Mouse (Mus musculus) MEL (cell line): ENCODE data around the gene Chst13. TPM values are rescaled to one million over a fixed set of nuclear protein-coding genes. Genes with fewer than 3 reads are reported as not detected.

Experiments used
- DNase-seq: peaks from one replicate; pipeline ENCODE4 v3.0.0; 2011; ENCODE audit warnings: low read depth, low spot score
- H3K27ac ChIP-seq: 2 replicates; pipeline ENCODE4 v1.5.1; 2012; ENCODE audit warnings: low read depth, mild to moderate bottlenecking, control low read depth, low read length, moderate library complexity; ENCODE audit not compliant: control insufficient read depth
- H3K27me3 ChIP-seq, 2 experiments: fragments of 150-350 bp in 1 of 2; sonication (generic) in 1 of 2; 2 replicates each; pipeline ENCODE4 v1.6.1; 2012; ENCODE audit warnings: low read length in 2 of 2, mild to moderate bottlenecking in 2 of 2, improper control_type of control experiment in 1 of 2, moderate library complexity in 1 of 2; ENCODE audit not compliant: insufficient read depth in 2 of 2, control insufficient read depth in 1 of 2
- H3K36me3 ChIP-seq, 2 experiments: 2 replicates each; pipeline ENCODE4 v1.6.1; 2012 to 2014; ENCODE audit warnings: low read length in 2 of 2, improper control_type of control experiment in 1 of 2, inconsistent platforms in 1 of 2, mild to moderate bottlenecking in 1 of 2; ENCODE audit not compliant: insufficient read depth in 2 of 2, control insufficient read depth in 1 of 2
- H3K4me1 ChIP-seq, 2 experiments: fragments of 150-350 bp in 1 of 2; sonication (generic) in 1 of 2; 2 replicates each; pipeline ENCODE4 v1.6.1; 2012; ENCODE audit warnings: low read length in 2 of 2, improper control_type of control experiment in 1 of 2, mild to moderate bottlenecking in 1 of 2; ENCODE audit not compliant: insufficient read depth in 2 of 2, control insufficient read depth in 1 of 2
- H3K4me3 ChIP-seq, 2 experiments: fragments of 150-350 bp in 1 of 2; sonication (generic) in 1 of 2; 2 replicates each; pipeline ENCODE4 v1.5.1; 2012; ENCODE audit warnings: low read depth in 2 of 2, low read length in 2 of 2, mild to moderate bottlenecking in 2 of 2, moderate library complexity in 2 of 2, control low read depth in 1 of 2, improper control_type of control experiment in 1 of 2; ENCODE audit not compliant: control insufficient read depth in 1 of 2, insufficient read depth in 1 of 2
- H3K79me2 ChIP-seq: 2 replicates; pipeline ENCODE4 v1.6.1; 2012; ENCODE audit warnings: mild to moderate bottlenecking, low read length, moderate library complexity; ENCODE audit not compliant: control insufficient read depth, poor library complexity, insufficient read depth
- H3K9ac ChIP-seq: 2 replicates; pipeline ENCODE4 v1.6.1; 2012; ENCODE audit warnings: low read depth, mild to moderate bottlenecking, control low read depth, low read length, moderate library complexity; ENCODE audit not compliant: control insufficient read depth, poor library complexity, severe bottlenecking
- H3K9me3 ChIP-seq: fragments of 150-350 bp; sonication (generic); replicated peaks from 2 replicates; pipeline ENCODE4 v1.6.1; 2012; ENCODE audit warnings: mild to moderate bottlenecking, low read length, improper control_type of control experiment, moderate library complexity; ENCODE audit not compliant: insufficient read depth
- CHD2 ChIP-seq: IDR thresholded peaks from 2 replicates; pipeline ENCODE4 v1.6.1; 2011; ENCODE audit warnings: low read length, improper control_type of control experiment
- ELF1 ChIP-seq: IDR thresholded peaks from 2 replicates; pipeline ENCODE4 v1.6.1; 2014; ENCODE audit warnings: low read depth, mild to moderate bottlenecking, inconsistent platforms, low read length, improper control_type of control experiment, moderate library complexity
- GABPA ChIP-seq: IDR thresholded peaks from 2 replicates; pipeline ENCODE4 v1.6.1; 2012; ENCODE audit warnings: low read depth, mild to moderate bottlenecking, inconsistent platforms, low read length, improper control_type of control experiment, moderate library complexity
- GATA1 ChIP-seq: IDR thresholded peaks from 2 replicates; pipeline ENCODE4 v1.6.1; 2011; ENCODE audit warnings: low read depth, low read length, improper control_type of control experiment
- JUND ChIP-seq: IDR thresholded peaks from 2 replicates; pipeline ENCODE4 v1.6.1; 2011; ENCODE audit warnings: low read depth, mild to moderate bottlenecking, improper control_type of control experiment, low read length
- KAT2A ChIP-seq: conservative IDR thresholded peaks from 2 replicates; pipeline ENCODE4 v1.6.1; 2012; ENCODE audit warnings: low read depth, low read length, improper control_type of control experiment, inconsistent platforms
- MAX ChIP-seq: IDR thresholded peaks from 2 replicates; pipeline ENCODE4 v1.6.1; 2011; ENCODE audit warnings: low read length, improper control_type of control experiment
- MAZ ChIP-seq: IDR thresholded peaks from 2 replicates; pipeline ENCODE4 v1.6.1; 2012; ENCODE audit warnings: low read depth, mild to moderate bottlenecking, inconsistent platforms, low read length, improper control_type of control experiment
- MYB ChIP-seq: IDR thresholded peaks from 2 replicates; pipeline ENCODE4 v1.6.1; 2011; ENCODE audit warnings: mild to moderate bottlenecking, low read depth, low read length, improper control_type of control experiment
- MYC ChIP-seq: IDR thresholded peaks from 2 replicates; pipeline ENCODE4 v1.6.1; 2011; ENCODE audit warnings: low read depth, mild to moderate bottlenecking, low read length, improper control_type of control experiment, moderate library complexity
- NELFE ChIP-seq: IDR thresholded peaks from 2 replicates; pipeline ENCODE4 v1.6.1; 2011; ENCODE audit warnings: low read depth, low read length, improper control_type of control experiment
- NRF1 ChIP-seq: IDR thresholded peaks from 2 replicates; pipeline ENCODE4 v1.6.1; 2014; ENCODE audit warnings: low read depth, mild to moderate bottlenecking, inconsistent platforms, low read length, improper control_type of control experiment, moderate library complexity; ENCODE audit not compliant: poor library complexity, insufficient read depth, severe bottlenecking
- POLR2A ChIP-seq, 2 experiments: IDR thresholded peaks; 2 replicates each; pipeline ENCODE4 v1.6.1; 2011 to 2012; ENCODE audit warnings: low read length in 2 of 2, mild to moderate bottlenecking in 2 of 2, control low read depth in 1 of 2, improper control_type of control experiment in 1 of 2, low read depth in 1 of 2, moderate library complexity in 1 of 2; ENCODE audit not compliant: control insufficient read depth in 1 of 2, insufficient read depth in 1 of 2, poor library complexity in 1 of 2
- POLR2AphosphoS2 ChIP-seq: IDR thresholded peaks from 2 replicates; pipeline ENCODE4 v1.6.1; 2011; ENCODE audit warnings: low read length, improper control_type of control experiment
- POLR2AphosphoS5 ChIP-seq: IDR thresholded peaks from 2 replicates; pipeline ENCODE4 v1.6.1; 2012; ENCODE audit warnings: low read depth, borderline replicate concordance, mild to moderate bottlenecking, inconsistent platforms, low read length, moderate library complexity, mixed read lengths
- SIN3A ChIP-seq: IDR thresholded peaks from 2 replicates; pipeline ENCODE4 v1.6.1; 2012; ENCODE audit warnings: low read length, improper control_type of control experiment, inconsistent platforms
- SMC3 ChIP-seq: IDR thresholded peaks from 2 replicates; pipeline ENCODE4 v1.6.1; 2011; ENCODE audit warnings: low read depth, low read length, improper control_type of control experiment
- TAL1 ChIP-seq: IDR thresholded peaks from 2 replicates; pipeline ENCODE4 v1.6.1; 2012; ENCODE audit warnings: mild to moderate bottlenecking, inconsistent platforms, low read length, moderate library complexity, mixed read lengths
- USF1 ChIP-seq: IDR thresholded peaks from 2 replicates; pipeline ENCODE4 v1.6.1; 2014; ENCODE audit warnings: low read depth, mild to moderate bottlenecking, inconsistent platforms, low read length, improper control_type of control experiment, moderate library complexity
- ZC3H11A ChIP-seq: IDR thresholded peaks from 2 replicates; pipeline ENCODE4 v1.6.1; 2012; ENCODE audit warnings: low read depth, mild to moderate bottlenecking, inconsistent platforms, low read length, improper control_type of control experiment
- ZKSCAN1 ChIP-seq: IDR thresholded peaks from 2 replicates; pipeline ENCODE4 v1.6.1; 2012; ENCODE audit warnings: low read depth, mild to moderate bottlenecking, inconsistent platforms, low read length, improper control_type of control experiment, moderate library complexity
- ZMIZ1 ChIP-seq: IDR thresholded peaks from 2 replicates; pipeline ENCODE4 v1.6.1; 2012; ENCODE audit warnings: low read depth, mild to moderate bottlenecking, inconsistent platforms, low read length, improper control_type of control experiment, moderate library complexity
- polyA plus RNA-seq, 2 experiments: library from polyadenylated mRNA; stranded (reverse) in 1 of 2; unstranded in 1 of 2; fragments of >175 nt in 1 of 2; fragments of >200 nt in 1 of 2; gene quantifications; 2 replicates each; pipeline versions ENCODE4 v1.2.1 to v1.2.4; 2012; ENCODE audit warnings: low replicate concordance in 2 of 2, low read depth in 1 of 2; ENCODE audit not compliant: insufficient read length in 2 of 2, insufficient read depth in 1 of 2, missing spikeins in 1 of 2
- total RNA-seq: library from RNA; depleted of rRNA; stranded (reverse); fragments of 300-350 nt; gene quantifications from 2 replicates; pipeline ENCODE4 v1.2.3, GENCODE M21; 2012

The Chst13 gene
- total and polyA plus RNA-seq, 3 experiments: not detected

DNA sequence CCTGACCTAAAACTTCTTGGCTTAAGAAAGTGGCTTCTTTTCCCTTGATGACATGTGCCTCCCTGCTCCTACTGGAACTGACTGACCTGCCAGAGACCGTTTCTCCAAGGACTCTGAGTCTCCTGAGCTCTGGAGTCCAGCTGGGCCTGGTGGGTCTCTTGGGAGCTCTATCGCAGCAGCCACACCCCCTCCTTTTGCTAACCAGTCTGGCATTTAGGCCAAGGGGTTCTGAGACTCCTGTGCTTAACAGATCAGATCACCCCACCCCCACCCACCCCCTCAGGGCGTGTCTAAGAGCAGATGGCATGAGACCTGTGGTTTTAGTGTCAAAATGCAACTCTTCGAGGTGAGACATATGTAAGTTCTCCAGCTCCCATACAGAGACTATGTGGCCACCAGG is 3.2 kb downstream of the Chst13 start:
- no peak for DNase-seq
- Histone ChIP-seq H3K27ac (no peak overlapping the region), H3K9me3 (no peaks in the 10 kb centered on the region), H3K4me3 (no peak overlapping the region), H3K9ac (no peak overlapping the region), H3K4me1 (no peaks in the 10 kb centered on the region), H3K36me3 (no peaks in the 10 kb centered on the region), H3K27me3 (no peaks in the 10 kb centered on the region), H3K79me2 (no peaks in the 10 kb centered on the region)
- TF ChIP-seq ELF1 (no peak), MYC (no peak), CHD2 (no peak)

DNA sequence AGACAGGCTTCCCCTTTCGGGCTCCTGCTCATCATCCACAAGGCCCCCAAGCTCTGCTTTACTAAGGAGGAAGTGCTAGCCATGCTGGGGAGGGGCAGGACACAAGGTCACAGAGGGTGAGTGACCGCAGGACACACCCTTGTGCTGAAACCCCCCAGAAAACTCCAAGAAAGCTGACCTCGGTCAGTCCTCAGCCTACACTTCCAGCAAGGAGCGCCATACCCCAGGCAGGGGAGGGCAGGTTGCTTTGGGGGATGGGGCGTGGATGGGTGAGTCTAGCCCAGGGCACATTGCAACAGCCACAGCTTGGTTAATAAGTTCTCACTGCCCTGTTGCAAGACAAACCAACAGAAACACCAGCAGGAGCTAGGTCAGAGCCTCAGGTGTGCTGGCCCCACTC is 4.6 kb downstream of the Chst13 start:
- TF ChIP-seq TAL1 (no peak), MYB (no peak), JUND (no peak), MAZ (no peak), ELF1 (no peak), NRF1 (no peak), ZMIZ1 (no peak)
- DNase-seq: no peak
- H3K27ac ChIP-seq: no peak overlapping the region
- no peaks in the 10 kb centered on the region for H3K79me2 ChIP-seq
- no peak overlapping the region for H3K4me3 ChIP-seq
- H3K4me1 ChIP-seq: no peaks in the 10 kb centered on the region
- H3K36me3 ChIP-seq: no peaks in the 10 kb centered on the region
- H3K9ac ChIP-seq: no peak overlapping the region
- H3K27me3 ChIP-seq: no peaks in the 10 kb centered on the region
- no peaks in the 10 kb centered on the region for H3K9me3 ChIP-seq

DNA sequence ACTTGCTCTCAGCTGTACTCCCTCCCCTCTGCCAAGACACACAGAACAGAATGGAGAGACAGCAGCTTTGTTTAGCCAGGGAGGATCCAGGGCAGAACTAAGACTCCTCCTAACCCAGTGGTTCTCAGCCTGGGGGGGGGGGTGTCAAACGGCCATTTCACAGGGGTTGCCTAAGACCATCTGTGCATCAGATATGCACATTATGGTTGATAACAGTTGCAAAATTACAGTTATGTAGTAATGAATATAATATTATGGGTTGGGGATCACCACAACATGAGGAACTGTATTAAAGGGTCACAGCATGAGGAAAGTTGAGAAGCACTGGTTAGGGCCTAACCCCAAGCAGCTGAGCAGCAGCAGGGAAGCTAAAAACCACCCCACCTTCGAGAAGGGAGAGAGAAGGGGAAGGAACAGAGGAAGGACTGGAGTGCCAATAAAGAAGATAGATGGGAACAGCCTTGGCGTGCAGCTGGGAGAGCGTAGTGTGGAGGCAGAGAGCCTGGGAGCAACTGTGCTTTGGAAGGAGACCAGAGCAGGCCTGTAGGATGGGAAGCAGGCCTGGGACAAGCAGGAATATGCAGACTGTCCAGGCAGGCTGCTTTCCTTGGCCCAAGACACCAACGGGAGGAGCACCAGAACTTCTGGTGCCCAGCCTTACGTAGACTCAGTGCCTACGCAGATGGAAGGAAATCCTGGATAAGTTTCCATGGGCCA is 5.4 kb downstream of the Chst13 start:
- no peak overlapping the region for H3K27ac ChIP-seq
- no peak for DNase-seq
- H3K4me3 ChIP-seq: no peak overlapping the region
- no peaks in the 10 kb centered on the region for H3K4me1 ChIP-seq
- no peaks in the 10 kb centered on the region for H3K79me2 ChIP-seq
- no peaks in the 10 kb centered on the region for H3K9me3 ChIP-seq
- H3K27me3 ChIP-seq: no peaks in the 10 kb centered on the region
- no peak overlapping the region for H3K9ac ChIP-seq
- H3K36me3 ChIP-seq: no peaks in the 10 kb centered on the region
- TF ChIP-seq ZC3H11A: no peak
- TF ChIP-seq TAL1: no peak
- TF ChIP-seq GATA1: no peak
- no peak for TF ChIP-seq POLR2AphosphoS2
- no peak for TF ChIP-seq GABPA
- no peak for TF ChIP-seq SMC3
- no peak for TF ChIP-seq NRF1
- no peak for TF ChIP-seq SIN3A
- no peak for TF ChIP-seq USF1
- no peak for TF ChIP-seq POLR2AphosphoS5
- no peak for TF ChIP-seq NELFE
- TF ChIP-seq POLR2A (IDR thresholded peaks at IDR 0.05; ENCODE audit: control insufficient read depth in 1 of 2, insufficient read depth in 1 of 2, low read depth in 1 of 2, low read length in 2 of 2, poor library complexity in 1 of 2): no peak
- TF ChIP-seq ZKSCAN1: no peak
- no peak for TF ChIP-seq MAX
- TF ChIP-seq ELF1: no peak
- TF ChIP-seq KAT2A: no peak
